Mouse (Mus musculus) limb, embryonic 14.5 days (tissue): ENCODE measurements around the gene Epn3. TPM values are rescaled to one million over a fixed set of nuclear protein-coding genes. Genes with fewer than 3 reads are reported as not detected.
A peak's percentile ranks its signal among the peaks of the same experiment; 100 is the strongest.

Experiments used
- ATAC-seq: fragments of 200-750 bp; cut with Nextera tagmentation; 2 replicates; pipeline ENCODE4 v1.8.0; 2017; ENCODE audit warnings: low read depth, moderate number of reproducible peaks, moderate TSS enrichment; ENCODE audit not compliant: low FRiP score
- DNase-seq: peaks from one replicate; pipeline ENCODE4 v3.0.0-alpha.2; 2015; ENCODE audit warnings: low spot score
- H3K27ac ChIP-seq: fragments of 300-500 bp; sonication (generic); replicated peaks from 2 replicates; pipeline ENCODE4 v1.5.1; 2014; ENCODE audit warnings: low read depth, mild to moderate bottlenecking, low read length, moderate library complexity, mixed read lengths
- H3K27me3 ChIP-seq: fragments of 300-500 bp; sonication (generic); 2 replicates; pipeline ENCODE4 v1.6.1; 2014; ENCODE audit warnings: low read length, mixed read lengths; ENCODE audit not compliant: control insufficient read depth, insufficient read depth
- H3K36me3 ChIP-seq: fragments of 300-500 bp; sonication (generic); 2 replicates; pipeline ENCODE4 v1.6.1; 2014; ENCODE audit warnings: mild to moderate bottlenecking, low read length, moderate library complexity, mixed read lengths; ENCODE audit not compliant: control insufficient read depth, insufficient read depth
- H3K4me1 ChIP-seq: fragments of 300-500 bp; sonication (generic); 2 replicates; pipeline ENCODE4 v1.6.1; 2014; ENCODE audit warnings: antibody characterized with exemption, low read length, mixed read lengths; ENCODE audit not compliant: control insufficient read depth, insufficient read depth
- H3K4me2 ChIP-seq: fragments of 300-500 bp; sonication (generic); replicated peaks from 2 replicates; pipeline ENCODE4 v1.6.1; 2014; ENCODE audit warnings: low read depth, mild to moderate bottlenecking, low read length, moderate library complexity; ENCODE audit not compliant: severe bottlenecking
- H3K4me3 ChIP-seq: fragments of 300-500 bp; sonication (generic); replicated peaks from 2 replicates; pipeline ENCODE4 v1.5.1; 2014; ENCODE audit warnings: low read length
- H3K9ac ChIP-seq: fragments of 300-500 bp; sonication (generic); 2 replicates; pipeline ENCODE4 v1.6.1; 2014; ENCODE audit warnings: mild to moderate bottlenecking, low read depth, low read length, moderate library complexity; ENCODE audit not compliant: severe bottlenecking
- H3K9me3 ChIP-seq: fragments of 300-500 bp; sonication (generic); 2 replicates; pipeline ENCODE4 v1.6.1; 2016; ENCODE audit warnings: low read length; ENCODE audit not compliant: control insufficient read depth
- POLR2A ChIP-seq: fragments of 200-500 bp; IDR thresholded peaks from 2 replicates; pipeline ENCODE4 v1.8.0; 2012; ENCODE audit warnings: inconsistent platforms, mild to moderate bottlenecking, moderate library complexity, borderline replicate concordance; ENCODE audit not compliant: insufficient read depth, insufficient read length; ENCODE audit errors: extremely low read depth
- WGBS: fragments of 180-500 bp; shearing (Covaris S2); extraction: QIAGEN DNeasy Blood & Tissue Kit; methylation state at CpG from one replicate; pipeline ENCODE4 v1.1.7; 2014; 5-methylcytosine and 5-hydroxymethylcytosine counted together
- polyA plus RNA-seq, 2 experiments: library from polyadenylated mRNA; depleted of rRNA in 1 of 2; stranded (reverse) in 1 of 2; unstranded in 1 of 2; fragments of >200 nt; fragmentation: Nextera tagmentation in 1 of 2; extraction: Ambion mirVana in 1 of 2; gene quantifications; 2 replicates each; pipeline versions ENCODE4 v1.2.1 to v1.2.3; 2012 to 2014

Epn3 gene
- polyA plus RNA-seq, 2 experiments = 3.0 to 3.5 TPM

DNA sequence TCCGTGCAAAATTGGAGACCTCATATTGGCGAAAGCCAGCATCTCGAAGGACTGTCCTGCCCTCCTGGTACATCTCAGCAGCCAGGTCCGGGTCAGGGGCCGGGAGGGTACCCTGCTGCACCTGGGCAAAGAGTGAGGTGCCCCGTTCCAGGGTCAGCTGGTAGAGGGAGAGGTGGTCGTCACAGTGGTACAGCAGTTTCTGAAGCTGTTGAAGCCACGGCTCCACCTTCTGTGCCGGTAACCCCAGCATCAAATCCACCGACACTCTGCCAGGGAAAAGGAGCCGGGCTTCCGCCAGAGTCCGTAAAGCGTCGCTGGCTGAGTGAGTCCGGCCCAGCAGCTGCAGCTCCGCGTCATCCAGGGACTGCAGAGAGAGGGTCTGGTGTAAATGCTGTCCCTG is 44.6 kb upstream of the Epn3 start:
- peaks cover 14% of the 10 kb centered on the region; the same call in 1 of the 2 replicates for H3K36me3 ChIP-seq
- H3K4me2 ChIP-seq = peak overlapping the region; percentile 34
- H3K4me1 ChIP-seq = peaks cover 14% of the 10 kb centered on the region
- H3K9ac ChIP-seq = 0 out of 2 replicates have a peak overlapping the region, but pooled peaks have one; percentile 8
- TF ChIP-seq POLR2A = no peak
- 57% methylated on average over 18 of the region's 18 CpGs for WGBS
- H3K4me3 ChIP-seq = no peak overlapping the region
- H3K9me3 ChIP-seq = no peaks in the 10 kb centered on the region
- no peaks in the 10 kb centered on the region for H3K27me3 ChIP-seq
- ATAC-seq = no peak
- no peak overlapping the region for H3K27ac ChIP-seq
- DNase-seq = no peak

DNA sequence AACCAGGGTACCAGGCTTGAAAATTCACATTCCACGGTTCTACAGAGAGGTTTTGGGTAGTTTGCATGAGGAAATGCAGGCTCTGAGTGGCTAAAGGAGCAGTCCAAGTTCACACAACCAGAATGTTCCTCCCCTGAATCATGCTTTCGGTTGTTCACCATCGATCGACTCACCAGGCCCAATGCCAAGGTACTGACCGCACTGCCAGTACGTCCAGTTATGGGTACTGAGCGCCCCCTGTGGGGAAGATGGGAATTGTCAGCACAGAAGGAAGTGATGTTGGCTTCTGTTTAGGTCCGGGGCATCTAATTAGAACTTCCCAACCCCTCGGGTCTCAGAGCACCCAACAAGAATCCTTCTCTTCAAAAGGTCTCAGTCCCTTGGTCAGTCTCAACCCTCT is 44.2 kb upstream of the Epn3 start:
- Histone ChIP-seq H3K4me3 (no peak overlapping the region), H3K27ac (no peak overlapping the region), H3K4me2 (peak overlapping the region; percentile 34), H3K27me3 (no peaks in the 10 kb centered on the region), H3K9me3 (no peaks in the 10 kb centered on the region), H3K9ac (no peak overlapping the region), H3K36me3 (peaks cover 14% of the 10 kb centered on the region; the same call in 1 of the 2 replicates), H3K4me1 (peaks cover 11% of the 10 kb centered on the region)
- TF ChIP-seq POLR2A = no peak
- WGBS = 29% methylated on average over 9 of the region's 9 CpGs
- DNase-seq = peak; percentile 80
- no peak for ATAC-seq

DNA sequence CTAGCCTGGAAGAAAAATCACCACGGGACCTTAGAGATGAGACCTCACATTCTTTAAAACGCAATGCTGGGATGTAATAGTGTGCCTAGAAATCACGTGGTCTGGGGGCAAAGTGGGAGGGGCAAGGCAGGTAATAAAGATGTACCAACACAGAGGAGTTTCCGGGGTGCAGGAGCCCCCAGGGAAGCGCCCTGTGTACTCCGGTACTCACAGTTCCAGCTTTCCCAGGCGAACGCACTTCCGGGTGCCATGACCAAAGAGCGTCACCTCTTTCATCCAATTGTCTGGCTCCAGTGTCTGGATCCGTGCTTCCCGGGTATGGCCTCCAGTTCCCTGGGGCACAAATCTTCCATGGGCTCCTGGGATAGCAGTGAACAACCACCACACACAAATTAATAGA is 43.6 kb upstream of the Epn3 start:
- no peak for TF ChIP-seq POLR2A
- Histone ChIP-seq H3K9me3 (no peaks in the 10 kb centered on the region), H3K27ac (no peak overlapping the region), H3K27me3 (no peaks in the 10 kb centered on the region), H3K9ac (no peak overlapping the region), H3K36me3 (peaks cover 14% of the 10 kb centered on the region; the same call in 1 of the 2 replicates), H3K4me2 (no peak overlapping the region), H3K4me1 (peaks cover 10% of the 10 kb centered on the region), H3K4me3 (no peak overlapping the region)
- no peak for DNase-seq
- 88% methylated on average over 12 of the region's 12 CpGs for WGBS
- ATAC-seq = no peak

DNA sequence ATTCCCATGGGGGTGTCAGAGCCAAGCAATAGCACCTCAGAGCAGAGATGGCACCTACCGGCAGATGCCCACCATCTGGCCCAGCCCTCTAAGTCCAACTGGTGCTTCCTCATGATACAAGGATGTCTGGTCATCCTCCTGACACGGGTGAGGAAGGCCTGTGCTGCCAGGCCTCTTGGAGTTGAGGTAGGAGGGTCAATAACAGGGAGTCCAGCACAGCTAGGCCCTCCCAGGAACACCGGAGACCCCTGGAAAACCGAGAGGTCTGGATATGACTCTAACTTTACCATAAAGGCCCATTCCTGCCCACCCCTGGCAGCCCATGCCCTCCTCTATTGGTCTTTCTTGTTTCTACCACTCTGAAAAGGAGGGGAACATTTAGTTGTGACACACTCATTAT is 42.6 kb upstream of the Epn3 start:
- ATAC-seq = no peak
- H3K36me3 ChIP-seq = peaks cover 14% of the 10 kb centered on the region; the same call in 1 of the 2 replicates
- no peak for DNase-seq
- H3K4me2 ChIP-seq = no peak overlapping the region
- peaks cover 5% of the 10 kb centered on the region for H3K4me1 ChIP-seq
- 84% methylated on average over 4 of the region's 4 CpGs for WGBS
- H3K9ac ChIP-seq = no peak overlapping the region
- H3K9me3 ChIP-seq = no peaks in the 10 kb centered on the region
- H3K4me3 ChIP-seq = no peak overlapping the region
- no peaks in the 10 kb centered on the region for H3K27me3 ChIP-seq
- TF ChIP-seq POLR2A = no peak
- no peak overlapping the region for H3K27ac ChIP-seq

GRCm38 (mm10) chr11:94539761-94540160 is 40.0 kb upstream of the Epn3 start:
- 77% methylated on average over 7 of the region's 7 CpGs for WGBS
- no peaks in the 10 kb centered on the region for H3K9me3 ChIP-seq
- H3K4me3 ChIP-seq = no peak overlapping the region
- TF ChIP-seq POLR2A = no peak
- H3K27me3 ChIP-seq = no peaks in the 10 kb centered on the region
- no peak overlapping the region for H3K9ac ChIP-seq
- ATAC-seq = no peak
- no peak overlapping the region for H3K27ac ChIP-seq
- H3K4me2 ChIP-seq = no peak overlapping the region
- peaks cover 5% of the 10 kb centered on the region for H3K4me1 ChIP-seq
- no peak for DNase-seq
- peaks cover 14% of the 10 kb centered on the region; the same call in 1 of the 2 replicates for H3K36me3 ChIP-seq
